Mouse (Mus musculus) CH12.LX (cell line): ENCODE measurements at regions not wholly inside any gene's neighbourhood (a gene's known extent, or its start where the extent isn't known, plus 50 kb on each side); places are given as distances from the start of the nearest gene placed in this dataset.

Experiments used
- DNase-seq: peaks from one replicate; pipeline ENCODE4 v3.0.0-alpha.2; 2013; ENCODE audit errors: extremely low read depth
- H3K27ac ChIP-seq: 2 replicates; pipeline ENCODE4 v1.5.1; 2012; ENCODE audit warnings: low read depth, mild to moderate bottlenecking, control low read depth, moderate library complexity; ENCODE audit not compliant: insufficient read depth
- H3K27me3 ChIP-seq: replicated peaks from 2 replicates; pipeline ENCODE3; 2012; ENCODE audit warnings: inconsistent platforms
- H3K36me3 ChIP-seq, 2 experiments: replicated peaks in 1 of 2; 2 replicates each; pipeline versions ENCODE3 to v1.6.1; 2012; ENCODE audit warnings: inconsistent platforms in 1 of 2, low read length in 1 of 2, mild to moderate bottlenecking in 1 of 2, mixed read lengths in 1 of 2, moderate library complexity in 1 of 2; ENCODE audit not compliant: control insufficient read depth in 1 of 2, insufficient read depth in 1 of 2
- H3K4me1 ChIP-seq, 2 experiments: 2 replicates each; pipeline ENCODE4 v1.6.1; 2012; ENCODE audit warnings: inconsistent platforms in 1 of 2, moderate library complexity in 1 of 2; ENCODE audit not compliant: insufficient read depth in 2 of 2, control insufficient read depth in 1 of 2
- H3K4me2 ChIP-seq: 2 replicates; pipeline ENCODE4 v1.6.1; 2012; ENCODE audit warnings: low read depth, mild to moderate bottlenecking, control low read depth; ENCODE audit not compliant: poor library complexity, insufficient read depth, severe bottlenecking
- H3K4me3 ChIP-seq, 3 experiments: fragments of 150-350 bp in 1 of 3; sonication (generic) in 1 of 3; replicated peaks in 1 of 3; 2 replicates each; pipeline versions ENCODE3 to v1.5.1; 2011 to 2012; ENCODE audit warnings: low read depth in 2 of 3, low read length in 2 of 3, mild to moderate bottlenecking in 2 of 3, moderate library complexity in 2 of 3, control low read depth in 1 of 3, improper control_type of control experiment in 1 of 3, inconsistent platforms in 1 of 3, mixed read lengths in 1 of 3; ENCODE audit not compliant: poor library complexity in 1 of 3
- H3K79me2 ChIP-seq: replicated peaks from 2 replicates; pipeline ENCODE4 v1.6.1; 2012; ENCODE audit warnings: mild to moderate bottlenecking, moderate library complexity; ENCODE audit not compliant: control insufficient read depth, poor library complexity, insufficient read depth, severe bottlenecking; ENCODE audit errors: extremely low read depth
- H3K9ac ChIP-seq: 2 replicates; pipeline ENCODE4 v1.6.1; 2012; ENCODE audit warnings: low read depth, mild to moderate bottlenecking, control low read depth, moderate library complexity; ENCODE audit not compliant: insufficient read depth
- H3K9me3 ChIP-seq: replicated peaks from 2 replicates; pipeline ENCODE3; 2012; ENCODE audit warnings: low read length, inconsistent platforms, mixed read lengths
- BHLHE40 ChIP-seq: IDR thresholded peaks from 2 replicates; pipeline ENCODE4 v1.6.1; 2011; ENCODE audit warnings: mild to moderate bottlenecking, low read depth, low read length, improper control_type of control experiment
- ELF1 ChIP-seq: IDR thresholded peaks from 2 replicates; pipeline ENCODE4 v1.6.1; 2014; ENCODE audit warnings: low read depth, mild to moderate bottlenecking, inconsistent platforms, low read length, improper control_type of control experiment
- EP300 ChIP-seq: IDR thresholded peaks from 2 replicates; pipeline ENCODE4 v1.6.1; 2011; ENCODE audit warnings: low read length, improper control_type of control experiment
- GABPA ChIP-seq: IDR thresholded peaks from 2 replicates; pipeline ENCODE4 v1.6.1; 2012; ENCODE audit warnings: low read depth, low read length, improper control_type of control experiment, inconsistent platforms; ENCODE audit not compliant: insufficient replicate concordance
- IRF4 ChIP-seq: IDR thresholded peaks from 2 replicates; pipeline ENCODE4 v1.6.1; 2014; ENCODE audit warnings: low read depth, mild to moderate bottlenecking, inconsistent platforms, low read length, improper control_type of control experiment
- JUN ChIP-seq: IDR thresholded peaks from 2 replicates; pipeline ENCODE4 v1.6.1; 2011; ENCODE audit warnings: low read depth, mild to moderate bottlenecking, low read length, improper control_type of control experiment, moderate library complexity; ENCODE audit not compliant: insufficient read depth
- JUND ChIP-seq: conservative IDR thresholded peaks from 2 replicates; pipeline ENCODE4 v1.6.1; 2011; ENCODE audit warnings: low read depth, low read length, improper control_type of control experiment
- KAT2A ChIP-seq: IDR thresholded peaks from 2 replicates; pipeline ENCODE4 v1.6.1; 2012; ENCODE audit warnings: low read length, improper control_type of control experiment, inconsistent platforms; ENCODE audit not compliant: insufficient replicate concordance
- MAFK ChIP-seq: IDR thresholded peaks from 2 replicates; pipeline ENCODE4 v1.6.1; 2011; ENCODE audit warnings: low read length, improper control_type of control experiment; ENCODE audit not compliant: insufficient replicate concordance
- MAX ChIP-seq: IDR thresholded peaks from 2 replicates; pipeline ENCODE4 v1.6.1; 2011; ENCODE audit warnings: low read length, improper control_type of control experiment
- MAZ ChIP-seq: IDR thresholded peaks from 2 replicates; pipeline ENCODE4 v1.6.1; 2012; ENCODE audit warnings: low read depth, mild to moderate bottlenecking, inconsistent platforms, low read length, improper control_type of control experiment, moderate library complexity
- MEF2A ChIP-seq: IDR thresholded peaks from 2 replicates; pipeline ENCODE4 v1.6.1; 2014; ENCODE audit warnings: low read depth, mild to moderate bottlenecking, inconsistent platforms, low read length, improper control_type of control experiment, borderline replicate concordance
- MYC ChIP-seq: IDR thresholded peaks from 2 replicates; pipeline ENCODE4 v1.6.1; 2011; ENCODE audit warnings: low read depth, mild to moderate bottlenecking, improper control_type of control experiment, low read length
- NELFE ChIP-seq: IDR thresholded peaks from 2 replicates; pipeline ENCODE4 v1.6.1; 2011; ENCODE audit warnings: low read depth, low read length, improper control_type of control experiment
- NRF1 ChIP-seq: IDR thresholded peaks from 2 replicates; pipeline ENCODE4 v1.6.1; 2014; ENCODE audit warnings: low read depth, mild to moderate bottlenecking, inconsistent platforms, low read length, improper control_type of control experiment, moderate library complexity
- POLR2AphosphoS2 ChIP-seq: IDR thresholded peaks from 2 replicates; pipeline ENCODE4 v1.6.1; 2011; ENCODE audit warnings: low read depth, low read length, improper control_type of control experiment
- TBP ChIP-seq: conservative IDR thresholded peaks from 2 replicates; pipeline ENCODE4 v1.6.1; 2011; ENCODE audit warnings: low read depth, low read length, improper control_type of control experiment
- TCF12 ChIP-seq: IDR thresholded peaks from 2 replicates; pipeline ENCODE4 v1.6.1; 2014; ENCODE audit warnings: low read depth, mild to moderate bottlenecking, inconsistent platforms, low read length, improper control_type of control experiment
- USF1 ChIP-seq: IDR thresholded peaks from 2 replicates; pipeline ENCODE4 v1.6.1; 2014; ENCODE audit warnings: low read depth, mild to moderate bottlenecking, inconsistent platforms, low read length, improper control_type of control experiment
- ZC3H11A ChIP-seq: IDR thresholded peaks from 2 replicates; pipeline ENCODE4 v1.6.1; 2012; ENCODE audit warnings: low read depth, mild to moderate bottlenecking, inconsistent platforms, low read length, improper control_type of control experiment
- dilution Hi-C: fragments of 300-500 bp; cut with MboI; formaldehyde crosslinking; loops from 2 replicates; pipeline ENCODE4 v1.14.3; 2020; ENCODE audit warnings: low sequenced_read_pairs; ENCODE audit not compliant: extremely low pct_unique_long_range_greater_than_20kb, extremely low pct_ligation_motif_present
- in situ Hi-C: fragments of 300-500 bp; cut with MboI; formaldehyde crosslinking; loops from 3 replicates; pipeline ENCODE4 v1.14.3; 2019; ENCODE audit warnings: low sequenced_read_pairs, low pct_ligation_motif_present, low pct_unique_long_range_greater_than_20kb, mixed read lengths

DNA sequence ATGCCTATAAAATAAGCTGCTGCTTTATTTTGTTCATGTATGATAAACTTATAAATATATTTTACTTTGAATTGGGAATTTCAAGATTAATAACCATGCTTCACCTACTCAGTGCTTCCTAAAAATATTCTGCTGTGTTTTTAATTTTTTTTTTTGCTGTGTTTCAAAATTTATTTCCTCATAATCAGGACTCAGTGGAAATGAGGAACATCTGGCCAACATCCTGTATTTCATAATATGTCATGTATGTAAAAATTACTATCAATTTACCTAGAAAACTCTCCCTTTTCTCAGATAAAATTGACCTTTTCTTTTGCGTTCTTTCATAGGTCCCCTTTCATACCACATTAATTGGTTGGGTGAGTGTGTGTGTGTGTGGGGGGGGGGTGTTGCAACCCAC is 259.5 kb downstream of the Cps1 start:
- in situ Hi-C loops (no loop called here), dilution Hi-C loops (no loop called here)
- Histone ChIP-seq H3K9me3 (no peaks in the 10 kb centered on the region), H3K9ac (no peak overlapping the region), H3K27ac (no peak overlapping the region), H3K79me2 (no peaks in the 10 kb centered on the region), H3K27me3 (no peaks in the 10 kb centered on the region), H3K36me3 (no peaks in the 10 kb centered on the region), H3K4me3 (no peak overlapping the region), H3K4me2 (no peak overlapping the region), H3K4me1 (no peaks in the 10 kb centered on the region)
- DNase-seq, result no peak
- no peak for TF ChIP-seq JUND
- no peak for TF ChIP-seq TCF12
- no peak for TF ChIP-seq ZC3H11A
- TF ChIP-seq NRF1, result no peak
- no peak for TF ChIP-seq MEF2A
- TF ChIP-seq BHLHE40, result no peak
- TF ChIP-seq MAZ, result no peak
- TF ChIP-seq TBP, result no peak
- TF ChIP-seq KAT2A, result no peak
- TF ChIP-seq JUN, result no peak
- TF ChIP-seq MYC, result no peak
- no peak for TF ChIP-seq ELF1
- TF ChIP-seq GABPA, result no peak
- no peak for TF ChIP-seq POLR2AphosphoS2

DNA sequence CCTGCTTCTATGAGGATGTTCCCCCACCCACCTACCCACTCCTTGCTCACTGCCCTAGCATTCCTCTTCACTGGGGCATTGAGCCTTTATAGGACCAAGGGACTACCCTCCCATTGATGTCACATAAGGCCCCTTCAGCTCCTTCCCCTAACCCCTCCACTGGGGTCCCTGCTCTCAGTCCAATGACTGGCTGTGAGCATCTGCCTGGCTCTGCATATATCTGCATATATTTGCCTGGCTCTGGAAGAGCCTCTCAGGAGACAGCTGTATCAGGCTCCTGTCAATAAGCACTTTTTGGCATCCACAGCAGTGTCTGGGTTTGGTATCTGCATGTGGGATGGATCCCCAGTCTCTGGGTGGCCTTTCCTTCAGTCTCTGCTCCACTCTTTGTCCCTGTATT is 262.6 kb downstream of the Cps1 start:
- Histone ChIP-seq H3K27me3 (no peaks in the 10 kb centered on the region), H3K4me3 (no peak overlapping the region), H3K27ac (no peak overlapping the region), H3K4me2 (no peak overlapping the region), H3K9me3 (no peaks in the 10 kb centered on the region), H3K79me2 (no peaks in the 10 kb centered on the region), H3K36me3 (no peaks in the 10 kb centered on the region), H3K9ac (no peak overlapping the region), H3K4me1 (no peaks in the 10 kb centered on the region)
- TF ChIP-seq USF1 (no peak), NELFE (no peak), MAX (no peak), MYC (no peak), EP300 (no peak), MAFK (no peak), MAZ (no peak), JUN (no peak), IRF4 (no peak), BHLHE40 (no peak)
- DNase-seq, result no peak
- dilution Hi-C loops, result no loop called here
- in situ Hi-C loops, result no loop called here
